Mouse (Mus musculus) forebrain, embryonic 16.5 days (tissue): ENCODE results near the gene Fam135a. TPM values are rescaled to one million over a fixed set of nuclear protein-coding genes. Genes with fewer than 3 reads are reported as not detected.

Experiments
- ATAC-seq: fragments of 200-750 bp; cut with Nextera tagmentation; 2 replicates; pipeline ENCODE4 v1.8.0; 2017; ENCODE audit warnings: mild to moderate bottlenecking, moderate library complexity
- H3K27ac ChIP-seq: fragments of 300-500 bp; sonication (generic); 2 replicates; pipeline ENCODE4 v1.5.1; 2014; ENCODE audit warnings: low read length, control low read depth
- H3K27me3 ChIP-seq: fragments of 300-500 bp; sonication (generic); replicated peaks from 2 replicates; pipeline ENCODE4 v1.6.1; 2014; ENCODE audit warnings: low read length; ENCODE audit not compliant: control insufficient read depth, insufficient read depth
- H3K36me3 ChIP-seq: fragments of 300-500 bp; sonication (generic); 2 replicates; pipeline ENCODE4 v1.6.1; 2014; ENCODE audit not compliant: control insufficient read depth, insufficient read depth
- H3K4me1 ChIP-seq: fragments of 300-500 bp; sonication (generic); replicated peaks from 2 replicates; pipeline ENCODE4 v1.6.1; 2014; ENCODE audit warnings: low read length; ENCODE audit not compliant: control insufficient read depth, insufficient read depth
- H3K4me2 ChIP-seq: fragments of 300-500 bp; sonication (generic); 2 replicates; pipeline ENCODE4 v1.6.1; 2014; ENCODE audit warnings: mild to moderate bottlenecking, low read length, control low read depth
- H3K4me3 ChIP-seq: fragments of 300-500 bp; sonication (generic); replicated peaks from 2 replicates; pipeline ENCODE4 v1.5.1; 2014; ENCODE audit warnings: mild to moderate bottlenecking, low read length, control low read depth
- H3K9ac ChIP-seq: fragments of 300-500 bp; sonication (generic); replicated peaks from 2 replicates; pipeline ENCODE4 v1.6.1; 2014; ENCODE audit warnings: low read depth, low read length, control low read depth
- H3K9me3 ChIP-seq: fragments of 300-500 bp; sonication (generic); 2 replicates; pipeline ENCODE4 v1.6.1; 2016; ENCODE audit warnings: low read length; ENCODE audit not compliant: control insufficient read depth
- WGBS: fragments of 180-500 bp; shearing (Covaris S2); extraction: QIAGEN DNeasy Blood & Tissue Kit; methylation state at CpG from one replicate; pipeline ENCODE4 v1.1.7; 2014; 5-methylcytosine and 5-hydroxymethylcytosine counted together
- polyA plus RNA-seq: library from polyadenylated mRNA; unstranded; fragments of >200 nt; fragmentation: Nextera tagmentation; extraction: Ambion mirVana; gene quantifications from 2 replicates; pipeline ENCODE4 v1.2.1, GENCODE M21; 2015

The Fam135a gene
- polyA plus RNA-seq, 1 experiment from 2014 or later, result 34.3 TPM

GRCm38 (mm10) chr1:24033759-24034423 is 66.2 kb downstream of the Fam135a start:
- peak; percentile 65 for ATAC-seq

GRCm38 (mm10) chr1:24010821-24011220 is 89.3 kb downstream of the Fam135a start:
- 76% methylated on average over 6 of the region's 6 CpGs for WGBS
- H3K27ac ChIP-seq, result no peak overlapping the region
- no peaks in the 10 kb centered on the region for H3K4me1 ChIP-seq
- no peak overlapping the region for H3K4me2 ChIP-seq
- H3K9ac ChIP-seq, result no peak overlapping the region
- 0 out of 2 replicates have a peak, but pooled peaks cover 6% of the 10 kb centered on the region for H3K36me3 ChIP-seq
- no peaks in the 10 kb centered on the region for H3K27me3 ChIP-seq
- H3K4me3 ChIP-seq, result no peak overlapping the region
- no peak for ATAC-seq
- no peaks in the 10 kb centered on the region for H3K9me3 ChIP-seq

More at GRCm38 (mm10) chr1:24033759-24034423, 66.2 kb downstream of the Fam135a start:
- 91% methylated on average over 2 of the region's 2 CpGs for WGBS
- Histone ChIP-seq H3K4me3 (no peak overlapping the region), H3K9ac (no peak overlapping the region), H3K4me1 (no peaks in the 10 kb centered on the region), H3K27ac (no peak overlapping the region), H3K9me3 (no peaks in the 10 kb centered on the region), H3K27me3 (no peaks in the 10 kb centered on the region), H3K4me2 (no peak overlapping the region), H3K36me3 (peaks cover 2% of the 10 kb centered on the region)

- Histone ChIP-seq H3K4me3 (no peak overlapping the region), H3K9ac (no peak overlapping the region), H3K36me3 (0 out of 2 replicates have a peak, but pooled peaks cover 6% of the 10 kb centered on the region), H3K4me1 (no peaks in the 10 kb centered on the region), H3K27ac (no peak overlapping the region), H3K4me2 (no peak overlapping the region), H3K27me3 (no peaks in the 10 kb centered on the region), H3K9me3 (no peaks in the 10 kb centered on the region)
- no peak for ATAC-seq
- WGBS, result 93% methylated on average over 6 of the region's 6 CpGs
Observed at GRCm38 (mm10) chr1:24010016-24010415, 90.1 kb downstream of the Fam135a start.

GRCm38 (mm10) chr1:24007621-24008020 is 92.5 kb downstream of the Fam135a start:
- ATAC-seq, result no peak
- WGBS, result 91% methylated on average over 8 of the region's 8 CpGs
- Histone ChIP-seq H3K4me1 (peaks cover 4% of the 10 kb centered on the region; the same call in 1 of the 2 replicates), H3K36me3 (0 out of 2 replicates have a peak, but pooled peaks cover 2% of the 10 kb centered on the region), H3K4me3 (no peak overlapping the region), H3K27me3 (no peaks in the 10 kb centered on the region), H3K27ac (no peak overlapping the region), H3K9ac (no peak overlapping the region), H3K9me3 (no peaks in the 10 kb centered on the region), H3K4me2 (no peak overlapping the region)

GRCm38 (mm10) chr1:24005070-24005804 is 94.9 kb downstream of the Fam135a start, which contains the start of gene Sdhaf4:
TSS of gene Sdhaf4 (minus strand) at chr1:24005656.
- Histone ChIP-seq H3K9ac (peak within 1 kb of the TSS; percentile 90), H3K4me2 (peak within 1 kb of the TSS; percentile 75), H3K4me1 (peaks cover 4% of the 10 kb centered on the region; the same call in 1 of the 2 replicates), H3K9me3 (no peaks in the 10 kb centered on the region), H3K27ac (peak within 1 kb of the TSS; percentile 89), H3K4me3 (peak within 1 kb of the TSS; percentile 74), H3K36me3 (no peaks in the 10 kb centered on the region), H3K27me3 (no peaks in the 10 kb centered on the region)
- peak; percentile 98 for ATAC-seq
- under 1% methylated on average over 45 of the region's 47 CpGs for WGBS

- peaks cover under 1% of the 10 kb centered on the region; the same call in 1 of the 2 replicates for H3K4me1 ChIP-seq
- no peak overlapping the region for H3K4me2 ChIP-seq
- no peak overlapping the region for H3K4me3 ChIP-seq
- no peak for ATAC-seq
- H3K9ac ChIP-seq, result no peak overlapping the region
- H3K9me3 ChIP-seq, result no peaks in the 10 kb centered on the region
- WGBS, result 95% methylated on average over 5 of the region's 5 CpGs
- no peaks in the 10 kb centered on the region for H3K27me3 ChIP-seq
- no peaks in the 10 kb centered on the region for H3K36me3 ChIP-seq
- H3K27ac ChIP-seq, result no peak overlapping the region
Observed at GRCm38 (mm10) chr1:23999318-23999717, 100.8 kb downstream of the Fam135a start.

- no peaks in the 10 kb centered on the region for H3K36me3 ChIP-seq
- 95% methylated on average over 7 of the region's 7 CpGs for WGBS
- H3K4me1 ChIP-seq, result no peaks in the 10 kb centered on the region
- no peak overlapping the region for H3K4me2 ChIP-seq
- no peak overlapping the region for H3K27ac ChIP-seq
- no peak overlapping the region for H3K9ac ChIP-seq
- no peak overlapping the region for H3K4me3 ChIP-seq
- H3K27me3 ChIP-seq, result no peaks in the 10 kb centered on the region
- no peak for ATAC-seq
- no peaks in the 10 kb centered on the region for H3K9me3 ChIP-seq
Observed at GRCm38 (mm10) chr1:23998866-23999265, 101.3 kb downstream of the Fam135a start.

GRCm38 (mm10) chr1:23998120-23998810 is 101.9 kb downstream of the Fam135a start:
- ATAC-seq, result no peak
- WGBS, result 93% methylated on average over 7 of the region's 7 CpGs
- H3K9ac ChIP-seq, result no peak overlapping the region
- no peak overlapping the region for H3K27ac ChIP-seq
- H3K27me3 ChIP-seq, result no peaks in the 10 kb centered on the region
- no peaks in the 10 kb centered on the region for H3K9me3 ChIP-seq
- no peaks in the 10 kb centered on the region for H3K4me1 ChIP-seq
- no peak overlapping the region for H3K4me3 ChIP-seq
- H3K4me2 ChIP-seq, result no peak overlapping the region
- no peaks in the 10 kb centered on the region for H3K36me3 ChIP-seq

GRCm38 (mm10) chr1:23997493-23997892 is 102.6 kb downstream of the Fam135a start:
- H3K27ac ChIP-seq, result no peak overlapping the region
- WGBS, result 91% methylated on average over 3 of the region's 3 CpGs
- no peak overlapping the region for H3K9ac ChIP-seq
- no peaks in the 10 kb centered on the region for H3K9me3 ChIP-seq
- H3K27me3 ChIP-seq, result no peaks in the 10 kb centered on the region
- H3K4me2 ChIP-seq, result no peak overlapping the region
- ATAC-seq, result no peak
- H3K4me3 ChIP-seq, result no peak overlapping the region
- no peaks in the 10 kb centered on the region for H3K4me1 ChIP-seq
- H3K36me3 ChIP-seq, result no peaks in the 10 kb centered on the region
